Mouse (Mus musculus) kidney, adult 11 months (tissue): ENCODE data around the gene Mvb12b.

ENCODE experiments used
- DNase-seq: peaks from one replicate; pipeline ENCODE4 v3.0.0; 2022

Mvb12b gene

DNA sequence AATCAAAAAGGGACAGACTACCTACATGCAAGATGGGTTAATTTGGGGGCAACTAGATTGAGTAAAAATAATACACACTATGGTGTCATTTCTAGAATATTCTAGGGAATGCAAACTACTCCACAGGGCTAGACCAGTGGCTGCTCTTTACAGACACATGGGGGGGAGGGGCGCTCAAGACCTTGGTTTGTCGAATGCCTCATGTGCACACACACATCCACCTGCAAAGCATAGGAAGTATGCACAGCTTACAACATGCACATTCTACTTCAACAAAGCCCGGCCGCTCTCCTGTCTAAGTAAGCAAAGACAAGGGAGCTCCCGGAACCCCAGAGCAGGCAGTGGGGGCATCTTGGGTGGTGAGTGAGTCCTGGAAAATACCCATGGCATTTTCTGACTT lies 79.7 kb downstream of the Mvb12b start:
- no peak for DNase-seq

DNA sequence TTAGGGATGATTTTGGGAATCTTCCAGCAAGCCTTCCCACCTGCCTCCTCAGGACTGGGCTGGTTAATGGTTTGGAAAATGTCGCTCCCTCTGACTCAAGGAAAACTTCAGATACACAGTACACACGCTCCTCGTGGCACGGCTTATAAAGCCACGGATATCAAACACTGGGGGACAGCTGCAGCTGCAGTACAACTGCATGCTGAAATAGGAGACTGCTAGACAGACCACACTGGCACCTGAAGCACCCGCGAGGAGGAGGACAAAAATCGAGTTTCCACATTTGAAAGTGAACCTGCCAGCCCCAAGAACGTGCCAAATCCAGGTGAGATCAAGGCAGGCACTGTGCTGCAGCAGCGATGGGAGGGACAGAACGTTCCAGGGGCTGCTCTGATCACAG lies 82.1 kb downstream of the Mvb12b start:
- no peak for DNase-seq

DNA sequence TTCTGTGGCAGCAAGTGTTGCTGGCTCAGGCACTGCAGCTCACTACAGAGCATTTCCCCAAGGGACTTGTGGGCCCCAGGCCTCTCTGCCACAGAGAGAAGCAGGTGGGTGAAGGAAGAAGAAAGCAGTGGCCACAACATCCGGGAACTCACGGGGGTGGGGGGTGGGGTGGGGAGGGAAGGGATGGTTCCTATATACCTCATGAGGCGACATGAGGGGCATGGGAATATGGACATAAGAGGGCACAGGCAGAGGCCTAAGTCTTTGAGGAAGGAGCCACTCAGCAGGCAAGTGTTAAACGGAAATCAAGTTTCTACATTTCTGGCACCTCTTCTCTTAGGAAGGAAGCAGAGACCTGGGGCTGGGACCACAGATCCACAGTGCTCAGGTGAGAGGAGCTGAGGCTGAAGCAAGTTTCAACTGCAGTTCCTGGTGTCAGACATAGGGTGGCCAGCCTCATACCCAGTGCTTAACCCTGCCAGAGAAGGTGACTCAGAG lies 84.0 kb downstream of the Mvb12b start:
- DNase-seq = no peak

DNA sequence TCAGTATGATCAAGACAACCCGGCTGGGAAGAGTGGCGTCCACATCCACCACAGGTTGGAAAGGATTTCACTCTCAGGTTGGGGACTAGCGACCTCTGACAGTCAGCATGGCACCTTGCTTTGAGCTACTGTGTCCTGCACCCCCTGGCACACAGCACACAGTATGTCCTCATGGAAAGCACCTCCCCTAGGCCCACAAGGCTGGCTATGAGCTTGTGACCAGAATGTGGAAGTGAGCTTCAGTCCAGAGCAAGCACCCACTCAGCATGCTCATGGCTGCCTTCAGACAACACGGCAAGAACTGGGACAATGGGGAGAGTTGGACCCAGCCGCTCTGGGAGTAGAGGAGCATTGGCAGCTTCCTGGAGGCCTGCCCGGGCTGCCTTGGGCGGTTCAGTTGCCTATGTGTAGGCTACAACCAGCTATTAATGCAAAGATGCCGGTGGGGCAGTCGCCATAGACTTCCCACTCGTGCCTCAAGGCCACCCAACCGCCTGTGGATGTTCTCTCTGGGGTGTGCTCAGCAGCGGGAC lies 84.6 kb downstream of the Mvb12b start:
- no peak for DNase-seq

DNA sequence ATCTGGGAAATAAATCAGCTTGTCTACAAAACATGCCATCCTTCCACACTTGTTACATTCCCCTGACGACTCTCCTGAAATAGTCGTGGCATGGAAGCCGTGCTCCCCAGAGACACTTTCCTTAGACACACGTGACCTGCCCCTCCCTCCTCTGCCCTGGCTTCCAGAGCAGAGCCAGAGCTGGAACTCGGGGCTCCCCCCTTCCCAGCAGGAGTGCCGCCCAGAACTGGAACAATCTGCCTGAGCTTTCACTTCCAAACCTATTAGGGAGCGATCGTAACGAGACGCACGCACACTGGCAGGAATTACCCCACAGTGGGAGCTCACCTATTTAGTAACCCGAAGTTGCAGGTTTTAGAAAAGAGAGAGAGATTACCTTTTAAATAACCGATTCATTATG lies 86.0 kb downstream of the Mvb12b start:
- DNase-seq = no peak

DNA sequence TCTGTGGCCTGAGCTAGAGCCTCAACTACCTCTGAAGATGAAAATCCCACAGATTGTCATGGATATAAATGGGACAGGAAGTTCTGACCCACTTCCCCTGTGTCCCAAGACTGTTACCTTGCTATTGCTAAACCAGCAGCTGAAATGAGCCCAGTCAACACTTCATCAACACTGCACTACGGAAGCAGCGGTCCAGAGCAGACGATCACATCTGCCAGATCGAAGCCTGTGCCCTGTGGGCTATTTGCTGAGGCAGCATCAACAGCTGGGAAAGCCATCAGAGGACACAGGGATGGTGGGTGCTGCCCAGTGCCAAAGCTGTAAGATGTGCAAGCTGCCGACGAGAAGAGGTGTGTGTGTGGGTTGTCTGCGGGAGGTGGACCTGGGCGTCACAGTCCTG lies 86.4 kb downstream of the Mvb12b start:
- DNase-seq = no peak

DNA sequence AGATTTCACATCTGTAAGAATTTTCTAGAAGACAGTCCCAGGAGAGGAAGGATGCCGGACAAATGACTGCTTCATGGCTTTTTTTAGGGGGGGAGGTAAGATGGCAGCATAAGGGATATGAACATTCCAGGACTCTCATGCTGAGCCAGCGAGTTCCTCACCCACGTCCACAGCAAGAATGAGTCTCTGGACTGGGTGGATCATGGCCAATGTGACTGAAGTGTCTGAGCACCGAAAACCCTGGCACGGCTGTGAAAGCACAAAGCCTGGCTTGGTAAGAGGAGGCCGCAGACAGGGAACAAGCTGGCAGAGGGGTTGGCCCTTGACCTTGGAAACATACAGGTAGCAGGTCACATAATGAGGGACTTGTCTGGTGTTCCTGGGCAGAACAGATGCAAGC lies 87.5 kb downstream of the Mvb12b start:
- no peak for DNase-seq

DNA sequence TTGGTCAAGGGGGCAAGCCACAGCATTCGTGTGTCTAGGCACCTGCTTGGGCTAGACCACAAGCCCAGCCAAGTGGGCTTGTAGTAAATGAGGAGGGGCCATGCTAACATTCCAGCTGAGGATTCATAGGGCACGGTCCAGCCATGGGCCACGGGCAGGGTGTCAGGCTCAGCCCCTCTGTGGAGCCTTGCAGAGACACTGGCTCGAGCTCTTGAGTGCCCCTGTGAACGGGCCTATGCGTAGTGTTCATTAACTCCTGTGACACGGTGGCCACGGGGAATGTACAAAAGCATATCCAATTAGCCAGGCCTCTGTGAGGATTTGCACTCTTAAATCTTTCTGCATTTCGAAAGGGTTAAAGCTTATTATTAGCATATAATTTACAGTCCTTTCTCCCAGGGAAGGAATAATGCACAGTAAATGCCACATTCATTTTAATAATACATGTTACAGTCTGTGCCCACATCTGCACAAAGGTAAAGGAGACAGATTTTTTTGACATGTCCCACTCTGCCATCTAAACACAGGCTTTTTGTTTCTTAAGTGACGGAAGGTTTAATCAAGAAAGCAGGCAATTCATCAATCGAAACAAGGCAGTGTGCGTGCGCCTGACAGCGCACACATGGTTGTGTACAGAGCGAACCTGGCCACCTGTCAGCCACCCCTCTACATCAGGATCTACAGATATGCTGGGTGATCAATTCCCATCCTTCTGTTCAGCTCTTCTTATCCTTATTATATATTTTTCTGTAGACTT lies 91.9 kb downstream of the Mvb12b start:
- DNase-seq = no peak

DNA sequence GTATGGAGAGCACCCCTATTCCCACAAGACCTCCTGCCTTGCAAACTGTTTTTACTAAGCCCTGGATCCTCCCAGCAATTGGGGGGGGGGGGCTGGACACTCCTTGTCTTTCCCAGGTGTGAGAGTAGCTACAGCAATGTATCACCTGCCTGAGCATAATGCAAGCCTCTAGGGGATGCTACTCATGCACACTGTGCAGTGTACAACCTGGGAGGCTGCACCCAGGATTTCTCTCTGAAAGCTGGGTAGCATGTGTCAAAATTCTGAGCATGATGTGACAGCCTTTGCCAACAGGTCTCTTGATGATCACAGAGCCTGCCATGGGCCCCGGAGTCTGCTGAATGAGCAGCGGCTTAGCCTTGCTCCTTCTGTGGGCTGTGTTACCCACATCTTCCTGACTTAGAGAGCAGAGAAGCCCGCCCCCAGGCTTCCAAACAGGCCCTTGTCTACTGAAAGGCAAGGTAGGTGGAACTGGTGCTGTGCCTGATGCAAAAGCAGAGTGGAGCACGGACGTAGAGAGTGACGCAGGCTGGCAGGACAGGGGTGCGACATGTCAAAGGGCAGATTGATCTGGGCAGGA lies 92.7 kb downstream of the Mvb12b start:
- DNase-seq = no peak

DNA sequence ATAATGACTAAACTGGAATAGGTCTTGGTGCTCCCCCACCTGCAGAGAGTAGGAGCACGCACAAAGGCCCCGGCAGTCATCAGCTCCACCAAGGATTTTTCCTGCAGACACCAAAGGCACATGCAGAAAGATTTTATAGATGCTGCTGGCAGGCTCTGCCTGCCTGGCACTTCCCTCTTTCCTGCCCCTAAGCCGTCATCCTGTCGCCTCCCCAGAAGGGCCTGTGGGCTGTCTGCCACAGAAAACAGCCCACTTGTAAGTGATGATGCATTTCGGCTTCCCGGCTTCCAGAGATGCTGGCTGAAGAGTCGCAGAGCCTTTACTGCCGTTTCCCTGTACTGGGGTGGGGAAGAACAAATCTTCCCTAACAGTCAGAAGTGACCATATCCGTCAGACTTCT lies 93.3 kb downstream of the Mvb12b start:
- DNase-seq = no peak

DNA sequence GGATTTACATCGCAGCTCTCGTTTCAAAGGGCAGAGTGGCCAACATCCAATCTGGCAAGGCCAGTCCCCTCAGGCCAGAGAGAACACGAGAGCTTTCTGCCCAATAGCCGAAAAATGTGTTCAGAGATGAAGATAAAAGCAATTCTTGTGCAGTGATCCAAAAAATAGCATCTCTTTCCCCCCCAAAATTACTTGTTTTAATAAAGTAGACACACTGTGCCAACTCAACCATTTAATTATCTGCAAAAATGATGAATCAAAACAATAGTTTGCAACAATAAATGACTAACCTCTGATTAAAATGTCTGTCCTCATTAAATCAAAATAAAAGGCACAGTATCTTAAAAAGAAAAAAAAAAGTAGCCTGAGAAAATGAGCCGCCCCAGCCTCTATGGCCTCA lies 97.4 kb downstream of the Mvb12b start:
- DNase-seq = no peak

DNA sequence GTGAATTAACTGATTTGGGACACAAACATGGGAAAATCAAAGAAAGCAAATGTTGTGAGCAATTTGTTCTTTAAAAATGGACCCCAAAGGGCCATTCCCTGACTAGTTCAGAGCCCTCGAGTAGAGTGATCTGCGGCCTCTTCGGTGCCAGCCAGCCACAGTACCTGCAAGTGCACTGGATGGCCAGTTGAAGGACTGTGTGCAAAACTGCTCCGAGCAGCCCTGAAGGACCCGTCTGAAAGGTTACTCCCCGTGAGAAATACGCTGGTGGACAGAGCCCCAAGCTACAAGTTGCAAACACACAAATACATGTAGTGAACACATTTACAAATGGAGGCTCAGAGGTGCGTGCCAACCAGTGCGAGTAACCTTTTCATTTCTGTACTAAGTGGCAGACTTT lies 98.0 kb downstream of the Mvb12b start:
- no peak for DNase-seq

DNA sequence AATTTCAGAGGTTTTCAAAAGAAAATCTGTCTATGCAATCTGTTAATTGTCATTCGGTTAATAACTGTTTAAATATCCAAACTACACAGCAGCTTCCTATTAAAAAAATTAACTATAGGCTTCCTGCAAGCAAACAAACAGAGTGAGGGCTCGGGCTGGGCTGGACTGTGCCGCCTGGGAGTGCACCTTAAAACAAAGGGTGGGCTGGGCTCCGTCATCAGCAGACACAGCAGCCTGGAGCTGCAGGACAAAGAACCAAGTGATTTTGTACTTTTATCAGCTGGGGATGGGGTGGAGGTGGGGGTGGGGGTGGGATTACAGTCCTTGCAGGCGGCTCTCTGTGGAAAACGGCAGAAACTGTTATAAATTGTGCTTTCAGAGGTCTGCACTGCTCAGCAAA lies 98.5 kb downstream of the Mvb12b start:
- no peak for DNase-seq

DNA sequence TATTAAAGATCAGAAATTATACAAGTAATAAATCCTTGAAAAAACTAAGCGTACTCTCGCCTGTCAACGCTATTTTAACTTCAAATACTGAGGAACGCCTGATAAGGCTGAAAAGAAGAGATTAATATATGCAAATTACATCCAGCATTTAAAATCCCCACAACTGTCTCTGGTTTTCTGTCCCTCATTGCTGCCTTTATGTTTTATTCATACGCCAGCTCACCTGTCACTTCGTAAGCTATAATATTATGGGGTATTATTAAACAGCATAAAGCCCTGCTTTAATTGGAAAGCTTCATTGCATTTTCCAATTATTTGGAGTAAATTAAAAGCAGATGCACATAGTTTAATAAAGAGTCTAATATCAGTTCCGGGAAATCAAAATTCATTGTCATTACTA lies 98.9 kb downstream of the Mvb12b start:
- no peak for DNase-seq

DNA sequence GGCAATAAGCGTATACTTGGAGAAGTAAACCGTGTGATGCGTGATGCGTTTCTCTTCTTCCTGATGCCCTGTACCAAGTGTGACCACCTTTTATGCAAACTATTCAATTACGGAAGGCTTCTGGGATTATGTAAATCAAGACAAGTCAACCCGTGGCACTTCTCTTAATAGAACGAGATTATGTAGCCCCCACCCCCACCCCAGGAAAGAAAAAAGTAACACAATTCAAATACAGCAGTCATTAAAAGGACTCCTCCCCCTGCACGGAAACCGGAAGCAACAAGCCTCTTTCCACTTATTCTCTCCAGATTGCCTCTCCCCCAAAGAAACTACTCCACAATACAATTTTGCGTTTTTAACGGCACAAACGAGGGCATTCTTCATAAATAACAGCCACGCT lies 99.6 kb downstream of the Mvb12b start:
- DNase-seq = no peak

DNA sequence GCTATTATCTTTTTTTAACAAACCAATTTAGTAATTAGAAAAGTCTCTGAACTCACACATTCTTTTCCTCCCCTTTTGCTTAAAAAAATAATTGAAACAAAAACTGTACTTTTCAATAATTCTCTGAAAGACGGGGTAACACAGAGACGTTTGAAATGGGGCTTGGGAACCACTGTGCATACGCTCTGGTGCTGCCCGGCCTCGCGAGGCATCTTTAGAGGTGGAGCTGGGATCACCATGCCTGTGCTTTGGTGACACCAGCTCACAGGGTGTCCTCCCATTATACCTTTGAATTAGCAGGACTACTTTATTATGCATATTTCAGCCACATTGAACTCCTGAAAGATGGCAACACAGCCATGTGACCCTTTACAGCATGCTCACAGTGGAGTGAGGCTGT lies 101.7 kb downstream of the Mvb12b start:
- no peak for DNase-seq

DNA sequence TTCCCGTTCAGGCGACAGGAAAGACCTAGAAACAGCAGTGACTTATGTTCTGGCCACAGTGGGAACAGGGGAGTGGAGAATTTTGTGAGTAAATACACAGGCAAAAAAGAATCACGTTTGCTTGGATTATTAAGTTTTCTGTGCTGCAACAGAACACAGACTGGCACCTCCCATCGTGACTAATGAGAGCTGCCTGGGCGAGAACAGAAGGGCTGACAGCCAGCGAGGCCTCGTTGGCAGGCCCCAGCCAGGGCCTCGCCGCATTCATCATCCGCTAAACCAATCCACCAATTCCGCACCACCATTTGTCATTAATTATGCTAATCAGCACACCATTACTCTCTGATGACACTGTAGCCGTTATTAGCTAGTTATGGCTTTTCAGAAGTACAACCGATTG lies 102.2 kb downstream of the Mvb12b start:
- no peak for DNase-seq

DNA sequence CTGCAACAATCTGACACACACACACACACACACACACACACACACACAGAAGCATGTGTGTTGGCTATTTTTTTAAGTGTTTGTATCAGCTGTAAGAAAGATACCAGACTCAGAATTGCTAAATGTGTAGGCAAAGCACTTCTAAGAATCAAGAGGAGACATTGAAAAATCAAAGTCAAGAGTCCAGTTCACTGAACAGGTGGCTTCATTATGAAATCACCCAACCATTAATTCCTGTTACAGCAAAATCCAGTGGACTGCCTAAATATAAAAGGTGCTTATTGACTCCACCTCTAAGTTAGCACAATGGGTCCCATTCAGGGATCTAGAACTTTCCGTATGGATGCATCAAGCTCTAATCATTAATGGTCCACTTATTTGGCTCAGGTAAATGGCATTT lies 103.0 kb downstream of the Mvb12b start:
- no peak for DNase-seq

DNA sequence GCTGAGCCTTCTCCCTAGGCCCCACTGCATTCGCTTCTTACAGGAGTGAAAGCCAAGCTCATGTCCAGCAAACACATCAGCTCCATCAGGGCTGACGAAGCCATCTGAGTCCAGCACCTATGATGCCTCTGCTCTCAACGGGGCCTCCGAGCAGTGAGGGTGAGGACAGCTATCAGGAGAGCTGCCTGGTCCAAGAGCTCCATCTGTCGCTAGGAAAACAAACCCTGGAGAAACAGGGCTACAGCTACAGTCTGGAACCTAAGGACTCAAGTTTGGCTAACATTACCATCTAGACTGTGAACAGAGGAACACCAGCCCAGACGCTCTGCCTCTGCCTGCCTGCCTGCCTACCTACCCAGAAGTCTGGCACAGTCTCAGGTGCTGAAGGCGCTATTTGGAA lies 104.3 kb downstream of the Mvb12b start:
- DNase-seq = no peak

DNA sequence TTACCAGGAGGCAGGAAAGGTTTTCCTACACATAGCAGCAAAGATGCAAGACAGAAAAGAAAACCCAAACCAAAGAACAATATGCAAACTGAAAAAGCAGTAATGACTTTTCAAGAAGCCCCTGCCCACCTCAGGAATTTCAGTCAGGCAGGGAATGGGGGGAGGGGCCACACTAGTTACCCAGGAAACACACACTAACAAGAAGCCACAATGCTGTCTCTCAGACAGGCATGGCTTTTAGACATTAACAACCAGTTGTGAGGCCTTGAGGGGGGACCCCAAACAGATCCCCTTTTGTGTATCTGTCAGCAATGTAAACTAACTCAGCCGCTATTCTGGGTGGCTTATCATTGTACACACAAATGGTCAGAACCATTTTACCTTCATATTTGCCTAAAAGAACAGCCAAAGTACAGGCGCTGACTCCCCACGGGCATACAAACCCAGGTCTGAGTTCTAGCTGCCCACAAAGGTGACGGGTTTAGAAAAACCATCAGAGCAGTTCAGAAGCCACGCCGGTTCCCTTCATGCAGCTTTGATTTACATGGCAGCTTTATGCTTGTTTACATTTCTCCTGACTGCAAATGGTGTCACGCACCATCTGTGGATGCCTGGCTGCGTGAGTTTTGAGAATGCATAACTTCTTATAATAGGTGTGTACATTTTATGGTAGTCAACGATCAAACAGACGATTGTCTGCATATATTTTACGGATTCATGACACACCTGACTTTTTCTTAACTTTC lies 105.9 kb downstream of the Mvb12b start:
- DNase-seq = no peak

DNA sequence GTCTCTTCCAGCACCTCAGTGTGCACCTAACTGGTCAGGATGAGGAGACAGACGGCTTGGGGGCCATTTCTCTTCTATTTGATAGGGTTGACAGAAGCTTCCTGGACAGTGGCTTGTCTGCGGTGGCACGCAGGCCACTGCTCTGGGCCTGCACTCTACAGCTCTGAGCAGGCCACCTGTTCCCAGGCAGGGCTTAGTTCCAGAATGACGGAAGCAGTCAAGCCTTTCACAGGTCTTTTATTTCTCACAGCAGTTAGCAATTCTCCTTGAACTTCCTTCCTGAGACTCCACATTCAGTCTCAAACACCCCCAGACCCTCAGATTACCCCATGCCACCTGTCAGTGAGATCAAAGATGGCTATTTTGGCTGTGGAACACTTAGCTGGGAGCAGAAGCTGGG lies 109.3 kb downstream of the Mvb12b start:
- DNase-seq = no peak

DNA sequence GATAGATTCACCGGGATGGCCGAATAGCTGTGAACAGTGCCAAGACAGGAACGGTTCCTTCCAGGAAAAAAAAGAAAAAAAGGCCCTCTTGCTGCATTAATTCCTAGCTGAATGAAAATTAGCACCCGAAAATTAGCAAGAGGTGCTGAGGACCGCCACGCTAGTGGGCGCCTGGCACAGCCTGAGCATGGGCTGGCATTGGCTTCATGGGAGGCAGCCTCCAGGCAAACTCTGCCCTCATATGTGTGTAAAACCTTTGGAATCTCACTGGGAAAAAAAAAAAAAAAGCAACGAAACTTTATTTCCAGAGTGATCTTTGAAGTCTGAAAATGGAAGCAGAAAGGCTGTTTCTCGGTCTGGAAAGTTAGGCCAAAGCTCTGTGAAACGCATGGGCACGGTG lies 110.7 kb downstream of the Mvb12b start:
- no peak for DNase-seq

DNA sequence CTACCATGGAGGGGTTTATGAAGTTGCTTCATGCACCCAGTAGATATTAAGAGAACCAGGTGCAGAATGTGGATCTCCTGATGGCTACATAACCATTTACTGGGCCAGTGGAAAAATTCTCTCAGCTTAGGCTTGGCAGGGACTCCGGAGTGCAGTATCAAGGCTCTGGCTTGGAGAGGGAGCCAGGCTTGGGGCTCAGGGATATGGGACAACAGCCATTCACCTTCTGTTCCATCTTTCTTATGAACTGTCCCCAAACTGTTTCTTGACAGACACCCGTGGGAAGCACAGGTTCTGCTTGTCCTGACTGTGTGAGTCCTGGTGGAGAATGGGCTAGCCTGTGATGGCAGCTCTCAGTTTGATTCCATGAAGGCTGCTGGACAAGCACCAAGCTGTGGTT lies 112.9 kb downstream of the Mvb12b start:
- no peak for DNase-seq

DNA sequence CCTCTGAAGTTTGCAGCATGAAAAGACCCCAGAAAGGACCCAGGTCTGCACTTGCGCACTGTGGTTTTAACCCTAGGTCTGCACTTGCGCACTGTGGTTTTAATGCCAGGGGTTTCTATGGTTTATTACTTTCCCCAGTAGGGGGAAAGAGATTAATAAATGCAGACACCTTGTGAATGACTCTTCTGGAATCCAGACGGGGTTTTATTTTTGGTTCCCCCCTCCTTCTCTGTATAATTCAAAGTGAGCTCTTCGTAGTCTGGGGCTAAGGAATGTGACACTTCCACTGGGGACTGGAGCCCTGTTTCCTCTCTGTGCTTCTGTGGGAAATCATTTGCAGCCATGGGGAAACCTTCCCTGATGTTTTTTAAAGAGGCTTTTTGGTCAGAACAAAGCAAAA lies 113.6 kb downstream of the Mvb12b start:
- no peak for DNase-seq
